Mouse (Mus musculus): ENCODE data around the gene Pdp2.

- TF ChIP-seq CTCF (conservative IDR thresholded peaks at IDR 0.05; ENCODE audit: low read length) (no peak), NANOG (IDR thresholded peaks at IDR 0.05; ENCODE audit: borderline replicate concordance, low read length) (no peak), POU5F1 (IDR thresholded peaks at IDR 0.05; ENCODE audit: borderline replicate concordance, low read length) (no peak)
These were observed 46.8 kb downstream of the Pdp2 start for GRCm38 (mm10) chr8:104638010-104638409.

Measured in E14TG2a.4 (cell line).